Mouse (Mus musculus) activated CD4-positive, CD25-positive, alpha-beta regulatory T cell, adult 4 months (primary cell): Measurements from ENCODE around the gene Gramd4. TPM values are rescaled to one million over a fixed set of nuclear protein-coding genes. Genes with fewer than 3 reads are reported as not detected.
"Not testable (repeated sequence)": the region's sequence is repeated elsewhere in the genome, so short reads cannot be mapped to it uniquely, and the experiment has no call there.

Experiments used
- ATAC-seq: one replicate; pipeline ENCODE4 v1.8.0; 2017
- polyA plus RNA-seq, 2 experiments: library from polyadenylated mRNA; unstranded; fragments of 100-300 nt; shearing (Covaris generic); gene quantifications; one replicate each; pipeline ENCODE4 v1.2.1; 2017

The Gramd4 gene
- polyA plus RNA-seq, 2 experiments from 2014 or later = 20.5 to 22.7 TPM

GRCm38 (mm10) chr15:86051152-86051551 is 6.3 kb upstream of the Gramd4 start:
- peak; percentile 72 for ATAC-seq

- ATAC-seq = no peak
Measured at GRCm38 (mm10) chr15:86051878-86052478, 5.5 kb upstream of the Gramd4 start.

- ATAC-seq = peak; percentile 60
Measured at GRCm38 (mm10) chr15:86053890-86054536, 3.5 kb upstream of the Gramd4 start.

- not testable (repeated sequence) for ATAC-seq
Measured at GRCm38 (mm10) chr15:86054861-86055260, 2.6 kb upstream of the Gramd4 start.

GRCm38 (mm10) chr15:86056221-86056760 is 1.2 kb upstream of the Gramd4 start:
- ATAC-seq = peak; percentile 37

GRCm38 (mm10) chr15:86057908-86058307 is 413 bp downstream of the Gramd4 start:
- no peak for ATAC-seq

- peak; percentile 15 for ATAC-seq
Measured at GRCm38 (mm10) chr15:86058394-86058915, 960 bp downstream of the Gramd4 start.

GRCm38 (mm10) chr15:86058931-86059834 is 1.7 kb downstream of the Gramd4 start:
- ATAC-seq = no peak

GRCm38 (mm10) chr15:86059835-86060380 is 2.4 kb downstream of the Gramd4 start:
- no peak for ATAC-seq

GRCm38 (mm10) chr15:86060581-86060980 is 3.1 kb downstream of the Gramd4 start:
- ATAC-seq = no peak

GRCm38 (mm10) chr15:86061221-86061620 is 3.7 kb downstream of the Gramd4 start:
- no peak for ATAC-seq

GRCm38 (mm10) chr15:86061848-86062481 is 4.5 kb downstream of the Gramd4 start:
- ATAC-seq = peak; percentile 53

- ATAC-seq = no peak
Measured at GRCm38 (mm10) chr15:86064191-86064849, 6.8 kb downstream of the Gramd4 start.

GRCm38 (mm10) chr15:86064850-86065229 is 7.3 kb downstream of the Gramd4 start:
- ATAC-seq = no peak

- ATAC-seq = no peak
Measured at GRCm38 (mm10) chr15:86065367-86065766, 7.9 kb downstream of the Gramd4 start.

- ATAC-seq = no peak
Measured at GRCm38 (mm10) chr15:86066836-86067580, 9.5 kb downstream of the Gramd4 start.

- ATAC-seq = peak; percentile 91
Measured at GRCm38 (mm10) chr15:86067581-86067910, 10.1 kb downstream of the Gramd4 start.

GRCm38 (mm10) chr15:86067941-86068495 is 10.5 kb downstream of the Gramd4 start:
- no peak for ATAC-seq

- ATAC-seq = no peak
Measured at GRCm38 (mm10) chr15:86069011-86069791, 11.7 kb downstream of the Gramd4 start.

- no peak for ATAC-seq
Measured at GRCm38 (mm10) chr15:86070368-86070767, 12.9 kb downstream of the Gramd4 start.
